Mouse (Mus musculus): ENCODE data around the gene Wdr18. TPM values are rescaled to one million over a fixed set of nuclear protein-coding genes. Genes with fewer than 3 reads are reported as not detected.

Gene Wdr18
- 93.7 and 94.3 TPM in 2 replicates for polyA plus RNA-seq (2012; rRNA removed)

GRCm38 (mm10) chr10:79959847-79960601, at the start of gene Wdr18:
Gene Wdr18 (plus strand): TSS chr10:79960152.

DNA sequence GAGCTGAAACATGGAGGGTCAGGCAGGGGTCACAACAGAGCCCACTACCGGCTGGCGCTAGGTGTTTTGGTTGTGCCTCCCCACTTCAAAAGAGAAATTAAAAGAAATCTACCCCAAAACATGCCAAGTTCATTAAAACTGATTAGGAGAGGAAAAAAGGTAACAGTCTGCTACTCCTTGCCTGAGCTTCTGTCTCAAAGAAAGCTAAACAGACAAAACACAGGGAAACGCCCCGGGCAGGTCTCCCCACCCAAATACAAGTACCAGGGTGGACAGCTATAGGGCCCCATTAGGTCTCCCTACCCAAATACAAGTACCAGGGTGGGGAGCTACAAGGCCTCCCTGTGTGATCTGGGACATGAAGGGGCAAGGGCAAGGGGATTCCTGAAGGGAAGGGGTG, 49.4 kb upstream of the Wdr18 start, which contains the start of gene Gm26602:
TSS of gene Gm26602 (plus strand) at position 301 of the 400 bp plus-strand sequence.

DNA sequence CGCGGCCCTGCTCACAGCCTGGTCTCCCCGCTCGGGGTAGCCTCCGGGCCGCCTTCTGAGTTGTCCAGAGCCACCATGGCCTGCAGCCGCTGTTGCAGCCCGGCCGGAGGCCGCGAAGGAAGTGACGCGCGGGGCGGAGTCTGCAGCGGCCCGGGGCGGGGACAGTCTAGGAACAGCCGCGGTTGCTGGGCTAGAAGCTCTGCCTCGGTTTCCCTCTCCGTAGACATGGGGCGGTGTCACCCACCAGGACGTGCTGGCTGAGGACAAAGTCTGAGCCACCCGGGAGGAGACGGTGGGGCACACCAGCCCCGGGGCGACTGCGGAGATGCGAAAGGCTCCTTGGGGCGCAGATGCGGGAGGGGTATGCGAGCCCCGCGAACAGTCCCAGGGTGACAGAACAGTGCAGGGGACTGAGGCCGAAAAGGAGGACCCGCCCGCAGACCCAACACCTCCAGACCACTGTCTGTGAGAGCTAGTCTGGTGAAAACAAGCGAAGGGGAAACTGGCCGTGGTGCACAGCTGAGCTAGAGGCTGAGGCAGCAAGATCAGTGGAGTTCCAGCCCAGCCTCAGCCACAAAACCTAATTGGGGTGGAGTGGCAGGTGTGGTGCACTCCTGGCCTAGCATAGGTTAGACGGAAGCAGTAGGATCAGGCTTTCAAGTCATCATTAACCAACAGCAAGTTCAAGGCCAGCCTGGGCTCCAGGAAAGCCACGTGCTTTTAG, 43.0 kb upstream of the Wdr18 start, which contains the start of gene Kiss1r:
TSS of gene Kiss1r (plus strand) at position 164 of the 724 bp plus-strand sequence.

DNA sequence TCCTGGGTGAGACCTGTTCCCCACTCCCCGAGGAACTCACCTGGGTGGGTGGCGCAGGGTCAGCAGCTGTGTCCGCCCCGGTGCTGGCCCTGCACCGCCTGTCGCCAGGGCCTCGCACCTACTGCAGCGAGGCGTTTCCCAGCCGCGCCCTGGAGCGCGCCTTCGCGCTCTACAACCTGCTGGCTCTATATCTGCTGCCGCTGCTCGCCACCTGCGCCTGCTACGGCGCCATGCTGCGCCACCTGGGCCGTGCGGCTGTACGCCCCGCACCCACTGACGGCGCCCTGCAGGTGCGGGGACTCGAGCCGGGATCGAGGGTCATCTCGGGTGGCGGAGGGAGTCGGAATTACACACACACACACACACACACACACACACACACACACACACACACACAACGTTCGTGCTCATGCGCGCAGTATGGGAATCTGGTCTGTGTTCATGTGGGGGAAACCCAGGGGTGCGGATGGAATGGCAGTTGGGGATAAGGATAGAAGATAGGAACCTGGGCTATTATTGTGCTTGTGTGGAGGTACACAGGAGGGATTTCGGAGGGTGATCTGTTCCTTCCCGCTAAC, 38.9 kb upstream of the Wdr18 start, which contains the start of gene R3hdm4:
TSS of gene R3hdm4 (minus strand) at position 251 of the 578 bp plus-strand sequence.

DNA sequence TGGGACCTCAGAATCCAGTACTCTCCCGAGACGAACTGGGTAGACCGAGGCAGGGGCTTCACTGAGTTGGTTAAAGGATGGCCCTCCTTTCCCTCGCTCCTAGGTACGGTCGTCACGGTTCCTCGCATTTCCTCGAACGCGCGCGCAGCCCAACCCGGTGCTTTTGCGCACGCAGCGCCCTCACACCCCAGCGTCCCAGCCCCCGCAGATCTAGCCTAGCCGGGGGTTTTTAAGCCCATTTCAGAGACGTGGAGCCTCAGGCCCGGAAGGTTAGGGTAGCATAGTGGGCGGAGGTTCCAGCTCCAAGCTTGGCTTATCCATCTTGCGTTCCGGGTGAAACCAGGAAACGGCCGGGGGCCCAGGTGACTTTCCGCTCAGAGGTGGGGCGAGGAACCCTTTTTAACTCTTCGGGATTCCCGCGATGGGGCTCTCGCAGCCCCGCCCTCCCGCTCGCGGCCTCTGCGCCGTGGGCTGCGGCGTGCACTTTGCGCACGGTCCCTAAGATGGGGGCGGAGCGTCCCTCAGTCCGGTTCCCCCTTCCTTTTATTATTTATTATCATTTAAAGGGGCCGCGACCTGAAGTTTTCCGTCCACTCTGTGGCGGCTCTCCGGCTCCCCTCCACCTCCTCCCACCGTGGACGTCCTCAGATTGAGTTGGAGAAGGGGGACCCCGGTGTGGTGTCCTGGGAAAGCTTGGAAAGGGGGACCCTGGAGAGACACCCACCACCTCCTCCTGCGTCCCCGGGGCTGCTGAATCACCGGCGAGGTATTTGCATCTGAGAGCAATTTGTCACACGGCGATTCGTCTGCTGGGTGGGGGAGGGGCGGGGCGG, 33.2 kb upstream of the Wdr18 start, which contains the start of gene Arid3a:
TSS of gene Arid3a (plus strand) at position 553 of the 833 bp plus-strand sequence.

DNA sequence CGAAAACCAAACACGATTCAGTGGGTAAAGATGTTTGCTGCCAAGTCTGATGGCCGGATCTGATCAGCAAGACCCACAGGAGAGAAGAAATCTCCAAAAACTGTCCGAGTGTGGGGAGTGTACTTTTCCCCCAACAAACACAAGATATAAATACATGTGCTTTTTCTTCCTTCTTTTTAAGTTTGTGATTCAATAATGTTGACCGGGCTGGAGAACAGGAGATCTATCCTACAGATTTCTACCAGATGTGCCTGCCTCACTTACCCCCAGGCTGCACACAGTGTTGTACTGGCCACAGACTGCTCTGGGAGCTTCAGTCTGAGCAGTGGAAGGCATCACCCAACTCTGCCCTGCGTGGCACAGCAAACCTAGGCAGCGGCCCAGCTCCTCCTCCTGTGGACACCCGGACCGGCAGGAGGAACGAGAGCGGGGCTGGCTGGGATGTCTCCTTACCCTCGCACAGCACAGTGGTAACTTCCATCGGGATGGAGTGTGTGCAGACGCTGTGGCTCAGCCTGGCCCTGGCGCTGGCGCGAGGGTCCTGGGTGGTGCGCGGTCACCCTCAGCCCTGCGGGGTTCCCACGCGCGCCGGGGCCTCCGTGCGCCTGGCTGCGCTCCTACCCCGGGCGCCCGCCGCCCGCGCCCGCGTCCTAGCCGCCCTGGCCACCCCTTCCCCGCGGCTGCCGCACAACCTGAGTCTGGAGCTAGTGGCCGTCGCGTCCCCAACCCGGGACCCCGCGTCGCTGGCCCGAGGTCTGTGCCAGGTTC, 10.6 kb downstream of the Wdr18 start, which contains the start of gene Grin3b:
TSS of gene Grin3b (plus strand) at position 301 of the 768 bp plus-strand sequence.

DNA sequence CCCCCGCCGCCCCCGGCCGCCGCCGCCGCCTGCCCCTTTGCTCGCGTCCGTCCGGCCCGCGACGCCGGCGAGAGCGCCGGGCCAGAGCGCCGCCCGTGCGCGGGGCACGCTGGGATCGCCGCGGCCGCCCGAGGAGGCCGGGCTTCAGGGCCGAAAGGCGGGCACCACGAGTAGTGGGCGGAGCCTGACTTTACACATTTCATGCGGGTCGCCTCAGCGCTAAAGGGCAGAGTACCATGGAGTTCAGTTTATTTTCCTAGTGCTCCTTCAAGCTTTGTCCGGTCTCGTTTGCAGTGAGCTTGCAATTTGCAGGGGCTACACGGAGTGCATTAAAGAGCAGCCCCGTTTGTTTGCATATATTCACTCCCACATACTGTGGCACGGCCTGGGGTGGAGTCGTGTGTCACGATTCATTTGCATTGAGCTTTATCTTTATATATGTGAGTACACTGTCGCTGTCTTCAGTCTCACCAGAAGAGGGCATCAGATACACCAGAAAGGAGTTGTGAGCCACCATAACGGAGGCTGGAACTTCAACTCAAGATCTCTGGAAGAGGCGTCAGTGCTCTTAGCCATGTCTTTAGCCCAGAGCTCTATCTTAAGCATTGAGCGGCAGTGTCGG, 24.4 kb downstream of the Wdr18 start, which contains the start of gene Tmem259:
TSS of gene Tmem259 (minus strand) at position 136 of the 622 bp plus-strand sequence.

DNA sequence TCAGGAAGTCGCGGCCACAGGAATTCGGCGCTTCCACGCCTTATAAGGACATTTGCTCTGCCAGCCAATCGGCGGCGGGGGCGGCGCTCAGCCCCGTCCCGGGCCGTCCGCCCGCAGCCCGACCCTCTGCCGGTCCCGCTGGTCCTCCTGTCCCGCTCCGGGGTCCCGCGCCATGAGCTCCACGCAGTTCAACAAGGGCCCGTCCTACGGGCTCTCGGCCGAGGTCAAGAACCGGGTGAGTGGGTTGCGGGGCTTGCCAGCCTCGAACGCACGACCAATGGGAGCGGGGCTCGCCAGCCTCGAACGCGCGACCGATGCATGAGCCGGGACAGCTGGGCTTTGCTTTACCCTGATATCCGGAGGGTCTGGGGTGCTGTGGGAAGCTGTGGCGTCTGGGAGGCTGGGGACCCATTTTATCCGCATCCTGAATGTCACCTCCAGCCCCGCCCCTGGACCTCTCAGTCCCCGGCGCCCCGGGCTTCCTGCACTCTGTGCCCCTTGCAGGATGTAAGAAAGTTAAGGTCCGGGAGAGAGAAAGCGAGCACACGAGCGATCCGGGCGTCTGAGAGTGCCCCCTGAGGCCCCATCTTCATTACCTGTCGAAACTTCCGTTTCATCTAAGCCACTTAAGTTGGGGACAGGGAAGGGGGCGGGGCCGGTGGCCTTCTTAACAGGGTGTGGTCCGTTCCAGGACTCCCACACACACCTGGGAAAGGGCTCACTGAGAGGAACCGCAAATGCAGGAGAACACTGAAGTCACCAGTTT, 28.7 kb downstream of the Wdr18 start, which contains the start of gene Cnn2:
TSS of gene Cnn2 (plus strand) at position 79 of the 766 bp plus-strand sequence.

GRCm38 (mm10) chr10:79996272-79997033, 36.5 kb downstream of the Wdr18 start, which contains the start of gene Abca7:
Gene Abca7 (plus strand): TSS chr10:79996494.

GRCm38 (mm10) chr10:80016511-80016910, 56.6 kb downstream of the Wdr18 start, which contains the start of gene Arhgap45:
Gene Arhgap45 (plus strand): TSS chr10:80016653.

Other genes starting within 250 kb of the Wdr18 start
- 15.6 and 16.5 TPM in 2 replicates for gene Hcn2, start 243.5 kb upstream of the Wdr18 start, polyA plus RNA-seq (2012; rRNA removed)
- 87.5 and 91.0 TPM in 2 replicates for gene Polrmt, start 213.6 kb upstream of the Wdr18 start, polyA plus RNA-seq (2012; rRNA removed)
- 0.14 TPM in 1 of 2 replicates, not detected in the other for gene Fgf22, start 205.1 kb upstream of the Wdr18 start, polyA plus RNA-seq (2012; rRNA removed)
- 308 and 375 TPM in 2 replicates for gene Rnf126, start 193.2 kb upstream of the Wdr18 start, polyA plus RNA-seq (2012; rRNA removed)
- 44.1 and 45.1 TPM in 2 replicates for gene Fstl3, start 182.9 kb upstream of the Wdr18 start, polyA plus RNA-seq (2012; rRNA removed)
- 0.20 and 0.37 TPM in 2 replicates for gene Prss57, start 169.2 kb upstream of the Wdr18 start, polyA plus RNA-seq (2012; rRNA removed)
- gene Palm, start 166.6 kb upstream of the Wdr18 start, polyA plus RNA-seq (2012; rRNA removed) = 90.7 and 101 TPM in 2 replicates
- 5.1 and 6.2 TPM in 2 replicates for gene Misp, start 139.2 kb upstream of the Wdr18 start, polyA plus RNA-seq (2012; rRNA removed)
- gene Ptbp1, start 105.7 kb upstream of the Wdr18 start, polyA plus RNA-seq (2012; rRNA removed) = 420 and 461 TPM in 2 replicates
- gene Prtn3, start 85.7 kb upstream of the Wdr18 start, polyA plus RNA-seq (2012; rRNA removed) = 9.7 and 11.8 TPM in 2 replicates
- 55.3 and 72.1 TPM in 2 replicates for gene Plppr3, start 85.5 kb upstream of the Wdr18 start, polyA plus RNA-seq (2012; rRNA removed)
- gene Elane, start 73.9 kb upstream of the Wdr18 start, polyA plus RNA-seq (2012; rRNA removed) = 0.20 and 1.7 TPM in 2 replicates
- 3,404 and 4,096 TPM in 2 replicates for gene Cfd, start 69.3 kb upstream of the Wdr18 start, polyA plus RNA-seq (2012; rRNA removed)
- 147 and 148 TPM in 2 replicates for gene Med16, start 51.2 kb upstream of the Wdr18 start, polyA plus RNA-seq (2012; rRNA removed)
- gene Gm26602, start 49.3 kb upstream of the Wdr18 start, polyA plus RNA-seq (2012; rRNA removed) = not detected in 2 replicates
- 11.7 and 14.4 TPM in 2 replicates for gene Kiss1r, start 43.2 kb upstream of the Wdr18 start, polyA plus RNA-seq (2012; rRNA removed)
- 253 and 262 TPM in 2 replicates for gene R3hdm4, start 38.9 kb upstream of the Wdr18 start, polyA plus RNA-seq (2012; rRNA removed)
- 12.3 and 12.7 TPM in 2 replicates for gene Arid3a, start 33.1 kb upstream of the Wdr18 start, polyA plus RNA-seq (2012; rRNA removed)
- gene Grin3b, start 10.6 kb downstream of the Wdr18 start, polyA plus RNA-seq (2012; rRNA removed) = 0.26 and 0.77 TPM in 2 replicates
- gene Tmem259, start 24.2 kb downstream of the Wdr18 start, polyA plus RNA-seq (2012; rRNA removed) = 471 and 485 TPM in 2 replicates
- 287 and 331 TPM in 2 replicates for gene Cnn2, start 28.4 kb downstream of the Wdr18 start, polyA plus RNA-seq (2012; rRNA removed)
- 20.1 and 25.5 TPM in 2 replicates for gene Abca7, start 36.3 kb downstream of the Wdr18 start, polyA plus RNA-seq (2012; rRNA removed)
- 23.1 and 27.9 TPM in 2 replicates for gene Arhgap45, start 56.5 kb downstream of the Wdr18 start, polyA plus RNA-seq (2012; rRNA removed)
- 406 and 421 TPM in 2 replicates for gene Polr2e, start 79.6 kb downstream of the Wdr18 start, polyA plus RNA-seq (2012; rRNA removed)
- 613 and 620 TPM in 2 replicates for gene Gpx4, start 87.0 kb downstream of the Wdr18 start, polyA plus RNA-seq (2012; rRNA removed)
- gene Sbno2, start 145.4 kb downstream of the Wdr18 start, polyA plus RNA-seq (2012; rRNA removed) = 85.9 and 89.3 TPM in 2 replicates
- 186 and 203 TPM in 2 replicates for gene Stk11, start 155.7 kb downstream of the Wdr18 start, polyA plus RNA-seq (2012; rRNA removed)
- gene Atp5d, start 178.5 kb downstream of the Wdr18 start, polyA plus RNA-seq (2012; rRNA removed) = 1,675 and 3,137 TPM in 2 replicates
- gene Cbarp, start 180.7 kb downstream of the Wdr18 start, polyA plus RNA-seq (2012; rRNA removed) = 58.9 and 61.5 TPM in 2 replicates
- gene Midn, start 188.1 kb downstream of the Wdr18 start, polyA plus RNA-seq (2012; rRNA removed) = 221 and 248 TPM in 2 replicates
- gene Cirbp, start 205.8 kb downstream of the Wdr18 start, polyA plus RNA-seq (2012; rRNA removed) = 166 and 186 TPM in 2 replicates
- gene 1600002K03Rik, start 212.8 kb downstream of the Wdr18 start, polyA plus RNA-seq (2012; rRNA removed) = 11.6 and 15.0 TPM in 2 replicates
- gene Efna2, start 219.3 kb downstream of the Wdr18 start, polyA plus RNA-seq (2012; rRNA removed) = 24.1 and 27.6 TPM in 2 replicates

Data from ovary, adult 2 months (tissue).